Mouse (Mus musculus) megakaryocyte, embryonic 14.5 days (primary cell): ENCODE results near the gene Tob1.

Source experiments
- FLI1 ChIP-seq: IDR thresholded peaks from 2 replicates; pipeline ENCODE4 v1.6.1; 2012; ENCODE audit warnings: low read length, inconsistent platforms, mixed read lengths
- GATA1 ChIP-seq: IDR thresholded peaks from 3 replicates; pipeline ENCODE4 v1.6.1; 2012; ENCODE audit warnings: mixed read lengths, low read length, inconsistent platforms, borderline replicate concordance

DNA sequence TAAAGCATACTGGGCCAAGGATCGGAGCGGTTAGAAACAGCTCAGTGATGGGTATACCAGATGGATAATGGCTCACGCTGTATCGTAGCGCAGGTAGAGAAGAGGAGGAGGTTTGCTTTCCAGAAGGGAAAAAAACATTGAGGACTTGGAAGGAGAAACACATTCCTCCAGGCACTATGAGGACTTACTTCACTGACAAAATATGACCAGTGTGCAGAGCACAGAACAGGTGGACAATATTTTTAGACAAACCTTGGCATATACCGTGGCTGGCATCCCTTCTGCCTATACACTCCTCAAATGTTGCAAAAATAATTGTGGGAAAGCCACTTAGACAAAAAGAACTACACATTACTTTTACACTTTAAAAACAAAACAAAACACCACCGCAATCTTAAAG, 10.0 kb downstream of the Tob1 start:
- no peak for TF ChIP-seq GATA1
- no peak for TF ChIP-seq FLI1
